Mouse (Mus musculus): ENCODE results near the gene Mapk1ip1l. TPM values are rescaled to one million over a fixed set of nuclear protein-coding genes. Genes with fewer than 3 reads are reported as not detected.
"Not testable (repeated sequence)": the region's sequence is repeated elsewhere in the genome, so short reads cannot be mapped to it uniquely, and the experiment has no call there.

Gene Mapk1ip1l
- total RNA-seq, 1 experiment, result 57.1 TPM

DNA sequence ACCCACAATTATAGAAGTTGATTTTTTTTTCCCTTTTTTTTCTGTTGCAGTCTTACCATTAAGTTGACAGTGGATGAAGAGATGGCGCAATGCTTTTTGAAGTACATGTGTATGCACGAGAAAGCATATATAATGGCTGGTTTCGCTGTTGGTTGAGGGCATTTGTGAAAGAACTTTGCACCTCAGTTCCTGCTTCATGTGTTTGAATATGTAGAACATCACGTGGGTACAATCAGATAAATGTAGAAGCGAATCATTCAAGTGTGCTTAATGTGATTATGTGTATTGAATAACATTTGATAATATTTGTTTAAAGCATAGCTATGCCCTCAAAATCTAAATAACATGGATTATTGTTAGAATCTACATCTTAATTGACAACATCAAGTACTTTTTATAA lies 21.3 kb downstream of the Mapk1ip1l start:
- Histone ChIP-seq H3K4me1 (ENCODE audit: control insufficient read depth in 2 of 2, insufficient read depth in 2 of 2, low read length in 2 of 2, poor library complexity in 1 of 2) (no peaks in the 10 kb centered on the region), H3K9me3 (ENCODE audit: control insufficient read depth, insufficient read depth, low read depth, low read length) (no peaks in the 10 kb centered on the region), H3K9ac (ENCODE audit: insufficient read depth, low read depth, low read length, poor library complexity, severe bottlenecking) (no peak overlapping the region), H3K36me3 (ENCODE audit: control insufficient read depth, insufficient read depth, low read length, poor library complexity, severe bottlenecking) (peaks cover 11% of the 10 kb centered on the region), H3K4me3 (ENCODE audit: insufficient read depth in 1 of 2, low read depth in 1 of 2, low read length in 2 of 2, poor library complexity in 1 of 2, severe bottlenecking in 1 of 2) (no peak overlapping the region), H3K27ac (ENCODE audit: insufficient read depth, low read depth, low read length, poor library complexity, severe bottlenecking) (no peak overlapping the region)
- DNase-seq (ENCODE audit: low read depth, low spot score), result no peak
- no peak for TF ChIP-seq MAFK (IDR thresholded peaks at IDR 0.05; ENCODE audit: insufficient read depth, low read depth, low read length)
- in situ Hi-C loops (cut with MboI; ENCODE audit: low sequenced_read_pairs in 2 of 2, unreplicated experiment in 2 of 2), result no loop called here

DNA sequence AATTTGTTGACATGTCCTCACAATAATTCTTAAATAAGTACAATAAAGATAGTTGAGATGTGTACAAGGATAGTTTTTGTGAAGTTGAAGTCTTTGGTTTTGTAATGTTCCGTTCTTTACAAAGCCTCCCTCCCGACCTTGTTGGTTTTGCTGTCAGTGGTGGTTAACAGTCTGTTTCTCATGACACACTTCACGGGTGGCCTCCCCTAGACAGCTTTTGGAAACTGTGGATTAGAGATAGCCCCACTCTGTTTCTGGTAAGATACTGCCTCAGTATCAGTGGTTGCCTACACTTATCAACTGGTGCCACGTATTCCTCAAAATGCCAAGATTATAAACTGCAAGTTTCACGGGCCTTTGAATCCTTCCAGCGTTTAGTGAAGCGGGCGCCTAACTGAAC lies 23.5 kb downstream of the Mapk1ip1l start:
- H3K36me3 ChIP-seq (ENCODE audit: control insufficient read depth, insufficient read depth, low read length, poor library complexity, severe bottlenecking); H3K9ac ChIP-seq (ENCODE audit: insufficient read depth, low read depth, low read length, poor library complexity, severe bottlenecking); H3K4me3 ChIP-seq (ENCODE audit: insufficient read depth in 1 of 2, low read depth in 1 of 2, low read length in 2 of 2, poor library complexity in 1 of 2, severe bottlenecking in 1 of 2); H3K9me3 ChIP-seq (ENCODE audit: control insufficient read depth, insufficient read depth, low read depth, low read length); H3K27ac ChIP-seq (ENCODE audit: insufficient read depth, low read depth, low read length, poor library complexity, severe bottlenecking); in situ Hi-C loops (cut with MboI; ENCODE audit: low sequenced_read_pairs in 2 of 2, unreplicated experiment in 2 of 2); DNase-seq (ENCODE audit: low read depth, low spot score); H3K4me1 ChIP-seq (ENCODE audit: control insufficient read depth in 2 of 2, insufficient read depth in 2 of 2, low read length in 2 of 2, poor library complexity in 1 of 2): not testable (repeated sequence)

DNA sequence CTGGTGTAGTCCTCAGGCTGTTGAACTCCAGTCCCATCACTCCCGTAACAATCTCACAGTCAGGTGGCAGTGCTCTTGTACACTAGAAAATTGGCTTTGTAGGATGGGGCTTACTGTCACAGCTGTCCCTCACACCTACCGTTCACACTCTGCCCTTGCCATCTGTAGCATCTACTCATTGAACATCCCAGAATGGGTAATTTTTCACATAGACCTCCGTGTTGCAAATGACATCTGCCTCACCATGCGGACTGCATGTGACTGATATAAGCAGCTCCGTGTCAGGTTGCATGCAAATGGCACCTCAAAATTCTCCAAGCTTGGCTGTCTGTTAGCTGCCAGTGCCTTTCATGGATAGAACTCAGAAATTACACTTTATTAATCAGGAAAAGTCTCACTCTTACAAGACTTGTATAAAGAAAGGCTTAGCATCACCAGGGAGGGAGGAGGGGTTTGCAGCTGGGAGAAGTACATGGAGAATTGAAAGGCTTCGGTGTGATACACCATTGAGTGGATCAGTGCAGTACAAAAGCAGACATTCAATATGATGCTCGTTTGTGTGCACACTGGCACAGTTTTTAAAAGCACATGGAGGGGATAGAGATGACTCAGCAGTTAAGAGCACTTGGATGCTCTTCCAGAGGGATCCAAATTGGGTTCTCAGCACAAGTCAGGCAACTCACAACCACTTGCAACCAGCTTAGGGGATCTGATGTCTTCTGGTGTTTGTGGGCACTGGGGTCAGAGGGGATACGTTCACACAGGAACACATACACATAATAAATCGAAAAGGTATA lies 28.1 kb downstream of the Mapk1ip1l start:
- H3K27ac ChIP-seq (ENCODE audit: insufficient read depth, low read depth, low read length, poor library complexity, severe bottlenecking), result no peak overlapping the region
- TF ChIP-seq MAFK (IDR thresholded peaks at IDR 0.05; ENCODE audit: insufficient read depth, low read depth, low read length), result peak; percentile 65; the same call in 1 of the 2 replicates
- TF ChIP-seq ZNF384 (IDR thresholded peaks at IDR 0.05; ENCODE audit: low read depth, low read length), result no peak

GRCm38 (mm10) chr14:47327347-47327746 lies 29.3 kb downstream of the Mapk1ip1l start:
- in situ Hi-C loops (cut with MboI; ENCODE audit: low sequenced_read_pairs in 2 of 2, unreplicated experiment in 2 of 2), result no loop called here
- TF ChIP-seq ZNF384 (IDR thresholded peaks at IDR 0.05; ENCODE audit: low read depth, low read length), result no peak
- no peak for TF ChIP-seq CHD2 (IDR thresholded peaks at IDR 0.05; ENCODE audit: low read depth, low read length)
- TF ChIP-seq HCFC1 (IDR thresholded peaks at IDR 0.05; ENCODE audit: borderline replicate concordance, insufficient read depth, low read length), result no peak
- TF ChIP-seq MAFK (IDR thresholded peaks at IDR 0.05; ENCODE audit: insufficient read depth, low read depth, low read length), result no peak
- no peak for TF ChIP-seq ZC3H11A (IDR thresholded peaks at IDR 0.05; ENCODE audit: borderline replicate concordance, low read depth, low read length)

More for the DNA sequence above, 28.1 kb downstream of the Mapk1ip1l start:
- no peak overlapping the region for H3K4me3 ChIP-seq (ENCODE audit: insufficient read depth in 1 of 2, low read depth in 1 of 2, low read length in 2 of 2, poor library complexity in 1 of 2, severe bottlenecking in 1 of 2)
- 0 out of 4 replicates have a peak, but pooled peaks cover 0 to 2% of the 10 kb centered on the region in 2 experiments for H3K4me1 ChIP-seq (ENCODE audit: control insufficient read depth in 2 of 2, insufficient read depth in 2 of 2, low read length in 2 of 2, poor library complexity in 1 of 2)
- H3K9me3 ChIP-seq (ENCODE audit: control insufficient read depth, insufficient read depth, low read depth, low read length), result no peaks in the 10 kb centered on the region
- no peak overlapping the region for H3K9ac ChIP-seq (ENCODE audit: insufficient read depth, low read depth, low read length, poor library complexity, severe bottlenecking)
- in situ Hi-C loops (cut with MboI; ENCODE audit: low sequenced_read_pairs in 2 of 2, unreplicated experiment in 2 of 2), result no loop called here
- no peak for DNase-seq (ENCODE audit: low read depth, low spot score)
- no peaks in the 10 kb centered on the region; the same call in 1 of the 2 replicates for H3K36me3 ChIP-seq (ENCODE audit: control insufficient read depth, insufficient read depth, low read length, poor library complexity, severe bottlenecking)

GRCm38 (mm10) chr14:47331920-47332319 lies 33.9 kb downstream of the Mapk1ip1l start:
- no peak for DNase-seq (ENCODE audit: low read depth, low spot score)
- Histone ChIP-seq H3K9me3 (ENCODE audit: control insufficient read depth, insufficient read depth, low read depth, low read length) (no peaks in the 10 kb centered on the region), H3K27ac (ENCODE audit: insufficient read depth, low read depth, low read length, poor library complexity, severe bottlenecking) (no peak overlapping the region), H3K36me3 (ENCODE audit: control insufficient read depth, insufficient read depth, low read length, poor library complexity, severe bottlenecking) (no peaks in the 10 kb centered on the region), H3K4me3 (ENCODE audit: insufficient read depth in 1 of 2, low read depth in 1 of 2, low read length in 2 of 2, poor library complexity in 1 of 2, severe bottlenecking in 1 of 2) (no peak overlapping the region), H3K9ac (ENCODE audit: insufficient read depth, low read depth, low read length, poor library complexity, severe bottlenecking) (no peak overlapping the region), H3K4me1 (ENCODE audit: control insufficient read depth in 2 of 2, insufficient read depth in 2 of 2, low read length in 2 of 2, poor library complexity in 1 of 2) (peaks cover 0 to 3% of the 10 kb centered on the region in 2 experiments; a peak in 1 of 4 replicates)
- TF ChIP-seq HCFC1 (IDR thresholded peaks at IDR 0.05; ENCODE audit: borderline replicate concordance, insufficient read depth, low read length), result no peak
- TF ChIP-seq CHD2 (IDR thresholded peaks at IDR 0.05; ENCODE audit: low read depth, low read length), result no peak
- no peak for TF ChIP-seq MAFK (IDR thresholded peaks at IDR 0.05; ENCODE audit: insufficient read depth, low read depth, low read length)
- no peak for TF ChIP-seq ZNF384 (IDR thresholded peaks at IDR 0.05; ENCODE audit: low read depth, low read length)
- no peak for TF ChIP-seq ZC3H11A (IDR thresholded peaks at IDR 0.05; ENCODE audit: borderline replicate concordance, low read depth, low read length)
- in situ Hi-C loops (cut with MboI; ENCODE audit: low sequenced_read_pairs in 2 of 2, unreplicated experiment in 2 of 2), result loop anchor here in 1 of 2 experiments (10.0 kb wide), 1 partner anchor 63 kb away; no protein-coding TSS in a partner anchor

More at GRCm38 (mm10) chr14:47327347-47327746, 29.3 kb downstream of the Mapk1ip1l start:
- DNase-seq (ENCODE audit: low read depth, low spot score), result no peak
- Histone ChIP-seq H3K9ac (ENCODE audit: insufficient read depth, low read depth, low read length, poor library complexity, severe bottlenecking) (no peak overlapping the region), H3K36me3 (ENCODE audit: control insufficient read depth, insufficient read depth, low read length, poor library complexity, severe bottlenecking) (no peaks in the 10 kb centered on the region; the same call in 1 of the 2 replicates), H3K9me3 (ENCODE audit: control insufficient read depth, insufficient read depth, low read depth, low read length) (no peaks in the 10 kb centered on the region), H3K27ac (ENCODE audit: insufficient read depth, low read depth, low read length, poor library complexity, severe bottlenecking) (no peak overlapping the region), H3K4me1 (ENCODE audit: control insufficient read depth in 2 of 2, insufficient read depth in 2 of 2, low read length in 2 of 2, poor library complexity in 1 of 2) (0 out of 4 replicates have a peak, but pooled peaks cover 0 to 2% of the 10 kb centered on the region in 2 experiments), H3K4me3 (ENCODE audit: insufficient read depth in 1 of 2, low read depth in 1 of 2, low read length in 2 of 2, poor library complexity in 1 of 2, severe bottlenecking in 1 of 2) (no peak overlapping the region)
